Mouse (Mus musculus) limb, embryonic 12.5 days (tissue): ENCODE data around the gene Ccnc. TPM values are rescaled to one million over a fixed set of nuclear protein-coding genes. Genes with fewer than 3 reads are reported as not detected.
"Not testable (repeated sequence)": the region's sequence is repeated elsewhere in the genome, so short reads cannot be mapped to it uniquely, and the experiment has no call there.

Source experiments
- ATAC-seq: fragments of 200-750 bp; cut with Nextera tagmentation; 2 replicates; pipeline ENCODE4 v1.8.0; 2017; ENCODE audit warnings: low read depth, moderate TSS enrichment; ENCODE audit not compliant: insufficient number of reproducible peaks, insufficient read depth, low FRiP score, low TSS enrichment
- H3K27ac ChIP-seq: fragments of 300-500 bp; sonication (generic); 2 replicates; pipeline ENCODE4 v1.5.1; 2016; ENCODE audit warnings: mild to moderate bottlenecking, moderate library complexity
- H3K27me3 ChIP-seq: fragments of 300-500 bp; sonication (generic); 2 replicates; pipeline ENCODE4 v1.6.1; 2016; ENCODE audit warnings: mild to moderate bottlenecking, moderate library complexity
- H3K36me3 ChIP-seq: fragments of 300-500 bp; sonication (generic); 2 replicates; pipeline ENCODE4 v1.6.1; 2016; ENCODE audit warnings: mild to moderate bottlenecking, moderate library complexity
- H3K4me1 ChIP-seq: fragments of 300-500 bp; sonication (generic); replicated peaks from 2 replicates; pipeline ENCODE4 v1.6.1; 2016
- H3K4me2 ChIP-seq: fragments of 300-500 bp; sonication (generic); 2 replicates; pipeline ENCODE4 v1.6.1; 2016; ENCODE audit warnings: mild to moderate bottlenecking, moderate library complexity
- H3K4me3 ChIP-seq: fragments of 300-500 bp; sonication (generic); replicated peaks from 2 replicates; pipeline ENCODE4 v1.5.1; 2016; ENCODE audit warnings: mild to moderate bottlenecking
- H3K9ac ChIP-seq: fragments of 300-500 bp; sonication (generic); replicated peaks from 2 replicates; pipeline ENCODE4 v1.6.1; 2016; ENCODE audit warnings: mild to moderate bottlenecking, moderate library complexity
- H3K9me3 ChIP-seq: fragments of 300-500 bp; sonication (generic); 2 replicates; pipeline ENCODE4 v1.6.1; 2016; ENCODE audit warnings: mild to moderate bottlenecking, moderate library complexity
- WGBS: fragments of 180-500 bp; shearing (Covaris S2); methylation state at CpG from one replicate; pipeline ENCODE4 v1.1.7; 2016; 5-methylcytosine and 5-hydroxymethylcytosine counted together
- polyA plus RNA-seq: library from polyadenylated mRNA; unstranded; fragments of >200 nt; fragmentation: Nextera tagmentation; extraction: Ambion mirVana; gene quantifications from 2 replicates; pipeline ENCODE4 v1.2.1, GENCODE M21; 2016

Gene Ccnc
- polyA plus RNA-seq, 1 experiment from 2014 or later: 43.5 TPM

DNA sequence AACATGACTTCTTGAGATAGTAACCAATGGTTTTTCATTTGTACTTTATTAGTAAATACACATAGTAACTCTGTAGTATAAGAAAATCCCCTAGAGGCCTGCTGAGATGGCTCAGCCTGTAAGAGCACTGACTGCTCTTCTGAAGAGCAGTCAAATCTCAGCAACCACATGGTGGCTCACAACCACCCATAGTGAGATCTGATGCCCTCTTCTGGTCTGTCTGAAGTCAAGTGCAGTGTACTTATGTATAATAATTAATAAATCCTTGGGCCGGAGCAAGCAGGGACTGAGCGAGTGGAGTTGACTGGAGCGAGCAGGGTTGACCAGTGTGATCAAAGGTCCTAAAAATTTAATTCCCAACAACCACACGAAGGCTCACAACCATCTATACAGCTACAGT lies 11.7 kb downstream of the Ccnc start:
- WGBS: 93% methylated on average over 4 of the region's 4 CpGs
- ATAC-seq: no peak

GRCm38 (mm10) chr4:21744142-21744541 lies 16.6 kb downstream of the Ccnc start:
- not testable (repeated sequence) for H3K27me3 ChIP-seq, H3K9me3 ChIP-seq, H3K4me3 ChIP-seq, H3K4me1 ChIP-seq, H3K27ac ChIP-seq, ATAC-seq, H3K9ac ChIP-seq, H3K4me2 ChIP-seq
- H3K36me3 ChIP-seq: peaks cover 44% of the 10 kb centered on the region
- WGBS: 93% methylated on average over 8 of the region's 8 CpGs

More for the DNA sequence above, 11.7 kb downstream of the Ccnc start:
- no peak overlapping the region for H3K27ac ChIP-seq
- no peak overlapping the region for H3K4me2 ChIP-seq
- H3K4me1 ChIP-seq: no peaks in the 10 kb centered on the region
- H3K36me3 ChIP-seq: peaks cover 49% of the 10 kb centered on the region
- H3K9ac ChIP-seq: no peak overlapping the region
- no peaks in the 10 kb centered on the region for H3K9me3 ChIP-seq
- no peak overlapping the region for H3K4me3 ChIP-seq
- H3K27me3 ChIP-seq: no peaks in the 10 kb centered on the region

DNA sequence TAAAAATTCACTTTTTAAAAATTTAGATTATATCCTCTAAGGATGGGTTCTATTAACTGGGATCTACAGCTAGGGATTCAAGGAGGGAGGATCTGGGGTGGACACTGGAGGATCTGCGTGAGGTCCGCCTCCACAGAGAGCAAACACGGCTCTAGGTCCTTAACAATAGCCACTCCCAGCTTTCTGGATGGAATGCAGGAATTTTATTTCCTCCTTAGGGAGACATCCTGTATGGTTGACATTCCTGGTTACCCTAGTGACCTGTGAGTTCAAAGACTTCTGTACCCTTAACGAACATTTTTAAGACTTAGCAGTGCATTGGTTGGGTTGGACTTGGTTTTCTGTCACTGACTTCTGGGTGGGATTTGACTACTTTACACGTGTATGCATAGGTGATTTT lies 18.2 kb downstream of the Ccnc start:
- H3K9me3 ChIP-seq: no peaks in the 10 kb centered on the region
- H3K4me1 ChIP-seq: no peaks in the 10 kb centered on the region
- H3K4me3 ChIP-seq: no peak overlapping the region
- peaks cover 37% of the 10 kb centered on the region for H3K36me3 ChIP-seq
- no peak for ATAC-seq
- no peak overlapping the region for H3K9ac ChIP-seq
- no peaks in the 10 kb centered on the region for H3K27me3 ChIP-seq
- no peak overlapping the region for H3K27ac ChIP-seq
- WGBS: 66% methylated on average over 5 of the region's 5 CpGs
- H3K4me2 ChIP-seq: no peak overlapping the region

DNA sequence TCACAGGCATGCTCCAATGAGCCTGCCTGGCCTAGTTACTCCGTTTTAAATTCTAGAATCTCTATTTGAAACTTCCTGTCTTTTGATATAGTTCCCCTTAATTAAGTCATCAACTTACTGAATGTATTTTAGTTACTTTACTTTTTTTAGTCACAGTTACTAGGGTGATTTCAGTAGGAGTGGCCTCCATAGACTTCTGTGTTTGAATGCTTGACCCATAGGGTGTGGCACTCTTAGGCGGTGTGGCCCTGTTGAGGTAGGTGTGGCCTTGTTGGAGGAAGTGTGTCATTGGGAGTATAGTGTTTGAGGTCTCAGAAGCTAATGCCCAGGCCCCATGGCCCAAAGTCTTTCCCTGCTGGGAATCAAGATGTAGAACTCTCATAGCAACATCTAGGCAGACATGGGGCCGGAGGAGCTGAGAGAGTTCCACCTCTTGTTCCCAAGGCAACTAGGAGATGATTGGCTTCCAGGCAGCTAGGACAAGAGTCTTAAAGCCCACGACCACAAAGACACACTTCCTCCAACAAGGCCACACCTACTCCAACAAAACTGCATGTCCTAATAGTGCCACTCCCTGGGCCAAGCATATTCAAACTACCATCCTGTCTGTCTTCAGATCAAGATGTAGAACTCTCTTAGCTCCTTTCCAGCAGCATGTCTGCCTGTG lies 27.8 kb downstream of the Ccnc start:
- no peaks in the 10 kb centered on the region for H3K27me3 ChIP-seq
- H3K36me3 ChIP-seq: peaks cover 19% of the 10 kb centered on the region; the same call in 1 of the 2 replicates
- ATAC-seq: no peak
- no peak overlapping the region for H3K9ac ChIP-seq
- H3K4me3 ChIP-seq: no peak overlapping the region
- no peaks in the 10 kb centered on the region for H3K4me1 ChIP-seq
- no peak overlapping the region for H3K27ac ChIP-seq
- H3K9me3 ChIP-seq: 0 out of 2 replicates have a peak, but pooled peaks cover 5% of the 10 kb centered on the region
- 70% methylated on average over 4 of the region's 4 CpGs for WGBS
- no peak overlapping the region for H3K4me2 ChIP-seq

GRCm38 (mm10) chr4:21758860-21759259 lies 31.4 kb downstream of the Ccnc start:
- ATAC-seq: no peak
- 71% methylated on average over 1 of the region's 1 CpGs for WGBS
- no peak overlapping the region for H3K9ac ChIP-seq

DNA sequence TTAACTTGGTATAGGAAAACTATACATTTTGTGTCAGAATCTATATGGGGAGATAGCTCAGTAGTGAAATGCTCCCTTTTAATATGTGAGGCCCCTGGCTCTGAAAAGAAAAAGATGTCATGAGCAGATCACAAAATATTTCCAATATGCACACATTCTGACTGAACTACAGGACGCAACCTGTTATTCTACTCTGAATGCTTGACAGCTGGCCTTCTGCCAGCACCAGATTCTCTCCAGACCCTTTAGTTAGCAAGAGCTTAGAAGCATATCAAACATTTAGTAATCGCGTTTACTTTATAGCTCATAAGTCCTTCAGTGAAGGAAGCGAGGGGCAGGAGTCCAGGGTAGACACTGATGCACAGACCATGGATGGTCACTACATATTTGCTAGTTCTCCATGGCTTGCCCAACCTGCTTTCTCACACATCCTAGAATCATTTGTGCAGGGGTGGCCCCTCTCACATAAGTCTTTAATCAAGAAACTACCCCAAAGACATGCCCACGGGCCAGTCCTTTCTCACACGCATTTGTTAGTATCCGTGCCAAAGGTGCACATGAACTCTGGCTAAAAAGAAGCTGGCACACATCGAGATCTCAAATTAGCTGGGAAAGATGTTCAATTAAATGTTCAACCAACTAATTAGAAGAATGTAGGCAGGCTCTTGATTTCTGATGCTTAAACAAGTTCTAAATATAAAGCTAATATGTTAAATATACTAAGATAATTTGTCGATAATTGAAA lies 34.1 kb downstream of the Ccnc start:
- Histone ChIP-seq H3K27ac (no peak overlapping the region), H3K4me2 (no peak overlapping the region), H3K27me3 (no peaks in the 10 kb centered on the region), H3K4me3 (no peak overlapping the region), H3K36me3 (peaks cover 14% of the 10 kb centered on the region; the same call in 1 of the 2 replicates), H3K9ac (no peak overlapping the region), H3K9me3 (0 out of 2 replicates have a peak, but pooled peaks cover 5% of the 10 kb centered on the region), H3K4me1 (no peaks in the 10 kb centered on the region; the same call in 1 of the 2 replicates)
- no peak for ATAC-seq
- WGBS: 80% methylated on average over 9 of the region's 9 CpGs

More at GRCm38 (mm10) chr4:21758860-21759259, 31.4 kb downstream of the Ccnc start:
- Histone ChIP-seq H3K36me3 (peaks cover 14% of the 10 kb centered on the region; the same call in 1 of the 2 replicates), H3K4me1 (no peaks in the 10 kb centered on the region), H3K4me3 (no peak overlapping the region), H3K27ac (no peak overlapping the region), H3K27me3 (no peaks in the 10 kb centered on the region), H3K9me3 (0 out of 2 replicates have a peak, but pooled peaks cover 5% of the 10 kb centered on the region), H3K4me2 (no peak overlapping the region)

- no peak overlapping the region for H3K4me2 ChIP-seq
- peaks cover 6% of the 10 kb centered on the region; the same call in 1 of the 2 replicates for H3K36me3 ChIP-seq
- no peak for ATAC-seq
- 75% methylated on average over 4 of the region's 4 CpGs for WGBS
- no peak overlapping the region for H3K27ac ChIP-seq
- no peaks in the 10 kb centered on the region; the same call in 1 of the 2 replicates for H3K4me1 ChIP-seq
- H3K9ac ChIP-seq: no peak overlapping the region
- H3K4me3 ChIP-seq: no peak overlapping the region
- 0 out of 2 replicates have a peak, but pooled peaks cover 4% of the 10 kb centered on the region for H3K9me3 ChIP-seq
- no peaks in the 10 kb centered on the region for H3K27me3 ChIP-seq
These were observed 36.3 kb downstream of the Ccnc start for GRCm38 (mm10) chr4:21763827-21764226.

- Histone ChIP-seq H3K9me3 (no peaks in the 10 kb centered on the region), H3K4me1 (no peaks in the 10 kb centered on the region; the same call in 1 of the 2 replicates), H3K9ac (peak overlapping the region; percentile 57), H3K4me3 (peak overlapping the region; percentile 62), H3K4me2 (peak overlapping the region; percentile 73), H3K36me3 (no peaks in the 10 kb centered on the region), H3K27me3 (no peaks in the 10 kb centered on the region), H3K27ac (no peak overlapping the region)
- ATAC-seq: no peak
- 23% methylated on average over 14 of the region's 14 CpGs for WGBS
These were observed 38.8 kb downstream of the Ccnc start for GRCm38 (mm10) chr4:21766171-21766862.

GRCm38 (mm10) chr4:21766863-21767304 lies 39.4 kb downstream of the Ccnc start, which contains the start of the genes Usp45 and Tstd3:
Gene Usp45, plus strand, starts transcription at chr4:21767156.
Gene Tstd3, minus strand, starts transcription at chr4:21767212.
- Histone ChIP-seq H3K4me1 (no peaks in the 10 kb centered on the region; the same call in 1 of the 2 replicates), H3K27ac (no peak within 1 kb of the TSS), H3K4me2 (peak within 1 kb of the TSS; percentile 73), H3K36me3 (no peaks in the 10 kb centered on the region), H3K9ac (peak within 1 kb of the TSS; percentile 57), H3K4me3 (peak within 1 kb of the TSS; percentile 62), H3K9me3 (no peaks in the 10 kb centered on the region), H3K27me3 (no peaks in the 10 kb centered on the region)
- 3% methylated on average over 17 of the region's 17 CpGs for WGBS
- peak; percentile 63; the same call in 1 of the 2 replicates for ATAC-seq

GRCm38 (mm10) chr4:21771064-21771463 lies 43.6 kb downstream of the Ccnc start:
- ATAC-seq: no peak
- H3K36me3 ChIP-seq: no peaks in the 10 kb centered on the region
- H3K9me3 ChIP-seq: peaks cover 5% of the 10 kb centered on the region; the same call in 1 of the 2 replicates
- no peaks in the 10 kb centered on the region for H3K27me3 ChIP-seq
- H3K27ac ChIP-seq: no peak overlapping the region
- 85% methylated on average over 1 of the region's 1 CpGs for WGBS
- H3K4me1 ChIP-seq: no peaks in the 10 kb centered on the region; the same call in 1 of the 2 replicates
- no peak overlapping the region for H3K9ac ChIP-seq
- H3K4me2 ChIP-seq: no peak overlapping the region
- H3K4me3 ChIP-seq: no peak overlapping the region
